Mouse (Mus musculus) midbrain, postnatal 0 days (tissue): ENCODE results near the gene Stpg3. TPM values are rescaled to one million over a fixed set of nuclear protein-coding genes. Genes with fewer than 3 reads are reported as not detected.

Experiments used
- ATAC-seq: fragments of 200-750 bp; cut with Nextera tagmentation; 2 replicates; pipeline ENCODE4 v1.8.0; 2017; ENCODE audit warnings: moderate number of reproducible peaks, mild to moderate bottlenecking, moderate TSS enrichment, moderate library complexity; ENCODE audit not compliant: low FRiP score
- DNase-seq: peaks from one replicate; pipeline ENCODE4 v3.0.0-alpha.2; 2015; ENCODE audit warnings: low spot score
- H3K27ac ChIP-seq: fragments of 300-500 bp; sonication (generic); 2 replicates; pipeline ENCODE4 v1.5.1; 2014; ENCODE audit warnings: low read depth, mild to moderate bottlenecking, low read length, mixed read lengths
- H3K27me3 ChIP-seq: fragments of 300-500 bp; sonication (generic); 2 replicates; pipeline ENCODE4 v1.6.1; 2014; ENCODE audit warnings: low read length, control low read depth, mixed read lengths; ENCODE audit not compliant: insufficient read depth
- H3K36me3 ChIP-seq: fragments of 300-500 bp; sonication (generic); 2 replicates; pipeline ENCODE4 v1.6.1; 2014; ENCODE audit warnings: low read length, control low read depth, mixed read lengths; ENCODE audit not compliant: insufficient read depth
- H3K4me1 ChIP-seq: fragments of 300-500 bp; sonication (generic); 2 replicates; pipeline ENCODE4 v1.6.1; 2014; ENCODE audit warnings: mild to moderate bottlenecking, control low read depth, antibody characterized with exemption, low read length, mixed read lengths; ENCODE audit not compliant: insufficient read depth
- H3K4me2 ChIP-seq: fragments of 300-500 bp; sonication (generic); 2 replicates; pipeline ENCODE4 v1.6.1; 2014; ENCODE audit warnings: low read depth, mild to moderate bottlenecking, low read length, mixed read lengths; ENCODE audit not compliant: poor library complexity, severe bottlenecking
- H3K4me3 ChIP-seq: fragments of 300-500 bp; sonication (generic); 2 replicates; pipeline ENCODE4 v1.5.1; 2014; ENCODE audit warnings: low read depth, mild to moderate bottlenecking, low read length, moderate library complexity
- H3K9ac ChIP-seq: fragments of 300-500 bp; sonication (generic); replicated peaks from 2 replicates; pipeline ENCODE4 v1.6.1; 2014; ENCODE audit warnings: mild to moderate bottlenecking, low read length, moderate library complexity, mixed read lengths; ENCODE audit not compliant: poor library complexity, severe bottlenecking
- H3K9me3 ChIP-seq: fragments of 300-500 bp; sonication (generic); 2 replicates; pipeline ENCODE4 v1.6.1; 2016; ENCODE audit warnings: low read length, control low read depth
- CTCF ChIP-seq: IDR thresholded peaks from 2 replicates; pipeline ENCODE4 v1.5.1; 2016; ENCODE audit warnings: antibody characterized with exemption, mild to moderate bottlenecking
- WGBS: fragments of 180-500 bp; shearing (Covaris S2); extraction: QIAGEN DNeasy Blood & Tissue Kit; methylation state at CpG from one replicate; pipeline ENCODE4 v1.1.7; 2014; 5-methylcytosine and 5-hydroxymethylcytosine counted together
- polyA plus RNA-seq: library from polyadenylated mRNA; unstranded; fragments of >200 nt; fragmentation: Nextera tagmentation; extraction: Ambion mirVana; gene quantifications from 2 replicates; pipeline ENCODE4 v1.2.1, GENCODE M21; 2015
- total RNA-seq: library from RNA; depleted of rRNA; stranded (reverse); fragments of >200 nt; gene quantifications from 2 replicates; pipeline ENCODE4 v1.2.3, GENCODE M21; 2014

Gene Stpg3
- total and polyA plus RNA-seq, 2 experiments from 2014 or later: 0.38 TPM; not detected in 1

- ATAC-seq (no peak), DNase-seq (no peak)
- Histone ChIP-seq H3K4me1 (peaks cover 8% of the 10 kb centered on the region; the same call in 1 of the 2 replicates), H3K4me2 (no peak within 1 kb of the TSS), H3K27me3 (no peaks in the 10 kb centered on the region), H3K27ac (no peak within 1 kb of the TSS), H3K9me3 (no peaks in the 10 kb centered on the region), H3K9ac (no peak within 1 kb of the TSS), H3K36me3 (peaks cover 32% of the 10 kb centered on the region), H3K4me3 (no peak within 1 kb of the TSS)
- no peak for TF ChIP-seq CTCF
- WGBS: 94% methylated on average over 9 of the region's 10 CpGs
These were observed 32.0 kb upstream of the Stpg3 start, which contains the start of gene AL732309.1 for GRCm38 (mm10) chr2:25246183-25247072. TSS of gene AL732309.1 (minus strand) at chr2:25246863.

DNA sequence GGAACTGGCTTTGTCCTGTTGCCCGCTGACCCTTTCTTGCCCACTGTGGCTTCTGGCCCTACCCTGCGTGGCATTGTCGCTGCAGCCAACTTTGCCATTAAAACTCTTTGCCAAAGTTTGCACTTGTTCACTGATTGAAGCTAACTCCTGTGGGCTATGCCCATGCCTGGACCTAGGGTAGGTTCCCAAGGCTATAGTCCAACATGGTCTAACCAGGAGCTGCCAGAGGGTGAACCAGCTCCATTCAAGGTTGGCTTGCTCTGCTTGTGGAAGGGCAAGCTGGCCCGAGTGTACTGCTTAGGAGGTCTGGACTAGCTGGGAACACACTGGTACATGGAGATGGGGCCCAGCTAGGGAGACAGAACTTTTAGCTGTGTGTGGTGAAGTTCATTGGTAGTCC is 29.7 kb upstream of the Stpg3 start:
- Histone ChIP-seq H3K36me3 (peaks cover 25% of the 10 kb centered on the region), H3K9me3 (no peaks in the 10 kb centered on the region), H3K9ac (no peak overlapping the region), H3K4me3 (no peak overlapping the region), H3K4me1 (peaks cover 9% of the 10 kb centered on the region; the same call in 1 of the 2 replicates), H3K27ac (no peak overlapping the region), H3K27me3 (no peaks in the 10 kb centered on the region), H3K4me2 (no peak overlapping the region)
- DNase-seq: no peak
- no peak for TF ChIP-seq CTCF
- 88% methylated on average over 4 of the region's 4 CpGs for WGBS
- ATAC-seq: no peak

- H3K36me3 ChIP-seq: peaks cover 24% of the 10 kb centered on the region
- no peak for TF ChIP-seq CTCF
- DNase-seq: no peak
These were observed 28.9 kb upstream of the Stpg3 start for GRCm38 (mm10) chr2:25243342-25243741.

DNA sequence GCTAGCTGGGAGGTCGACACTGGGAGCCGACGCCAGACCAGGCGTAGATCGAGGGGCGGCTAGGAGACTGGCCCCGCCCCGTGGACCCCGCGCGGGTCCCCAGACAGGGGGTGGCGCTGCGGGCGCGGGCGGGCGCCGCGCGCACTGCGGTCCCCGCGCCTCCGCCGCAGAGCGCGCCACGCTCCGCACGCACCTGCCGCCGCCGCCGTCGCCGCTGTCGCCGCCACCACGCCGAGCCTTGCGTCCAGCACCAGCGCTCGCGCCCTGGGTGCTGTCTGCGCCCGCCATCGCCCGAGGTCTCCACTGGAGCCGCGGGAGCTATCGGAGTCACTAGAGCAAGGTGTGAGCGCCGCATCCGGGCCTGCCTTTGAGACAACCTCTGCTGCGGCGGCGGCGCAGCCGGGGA is 27.7 kb upstream of the Stpg3 start, which contains the start of the genes Rnf208 and Cysrt1:
TSS of gene Rnf208 (plus strand) at position 155 of the 406 bp plus-strand sequence.
TSS of gene Cysrt1 (minus strand) at position 352 of the 406 bp plus-strand sequence.
- WGBS: 2% methylated on average over 42 of the region's 59 CpGs
- no peak for TF ChIP-seq CTCF
- no peaks in the 10 kb centered on the region for H3K9me3 ChIP-seq
- H3K9ac ChIP-seq: peak within 1 kb of the TSS; percentile 87
- DNase-seq (peak; percentile 57), ATAC-seq (peak; percentile 60)
- no peaks in the 10 kb centered on the region for H3K27me3 ChIP-seq
- peak within 1 kb of the TSS; percentile 80 for H3K27ac ChIP-seq
- H3K36me3 ChIP-seq: peaks cover 17% of the 10 kb centered on the region
- H3K4me3 ChIP-seq: peak within 1 kb of the TSS; percentile 75
- H3K4me1 ChIP-seq: peaks cover 9% of the 10 kb centered on the region; the same call in 1 of the 2 replicates
- peak within 1 kb of the TSS; percentile 94 for H3K4me2 ChIP-seq

More at GRCm38 (mm10) chr2:25243342-25243741, 28.9 kb upstream of the Stpg3 start:
- H3K4me3 ChIP-seq: peak overlapping the region; percentile 75
- H3K9me3 ChIP-seq: no peaks in the 10 kb centered on the region
- H3K27ac ChIP-seq: no peak overlapping the region
- ATAC-seq: no peak
- no peaks in the 10 kb centered on the region for H3K27me3 ChIP-seq
- H3K4me1 ChIP-seq: peaks cover 9% of the 10 kb centered on the region; the same call in 1 of the 2 replicates
- WGBS: 85% methylated on average over 8 of the region's 8 CpGs
- H3K9ac ChIP-seq: peak overlapping the region; percentile 87
- peak overlapping the region; percentile 94 for H3K4me2 ChIP-seq

DNA sequence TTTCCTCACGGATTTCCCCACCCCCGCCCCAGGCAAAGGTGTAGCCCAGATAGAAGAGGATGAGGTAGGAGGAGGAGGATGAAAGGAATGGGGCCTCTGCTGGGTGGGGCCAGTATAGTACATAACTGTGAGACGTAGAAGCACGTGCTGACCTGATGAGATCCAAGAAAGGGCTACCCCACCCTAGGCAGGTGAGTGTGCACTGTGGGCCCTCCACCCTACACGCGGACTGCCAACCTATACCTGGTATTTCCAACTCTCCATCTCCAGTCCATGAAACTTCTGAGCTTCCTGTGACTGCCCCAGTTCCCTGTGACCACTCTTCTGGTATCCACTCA is 27.0 kb upstream of the Stpg3 start:
- WGBS: 14% methylated on average over 6 of the region's 6 CpGs
- peak overlapping the region; percentile 94 for H3K4me2 ChIP-seq
- H3K36me3 ChIP-seq: peaks cover 17% of the 10 kb centered on the region
- H3K4me1 ChIP-seq: peaks cover 9% of the 10 kb centered on the region; the same call in 1 of the 2 replicates
- no peak for TF ChIP-seq CTCF
- H3K9me3 ChIP-seq: no peaks in the 10 kb centered on the region
- H3K27me3 ChIP-seq: no peaks in the 10 kb centered on the region
- peak overlapping the region; percentile 87 for H3K9ac ChIP-seq
- H3K27ac ChIP-seq: peak overlapping the region; percentile 80
- H3K4me3 ChIP-seq: peak overlapping the region; percentile 75
- DNase-seq (no peak), ATAC-seq (peak; percentile 47; the same call in 1 of the 2 replicates)
